Mouse (Mus musculus): ENCODE results near the gene Uts2b. TPM values are rescaled to one million over a fixed set of nuclear protein-coding genes. Genes with fewer than 3 reads are reported as not detected.
"Not testable (repeated sequence)": the region's sequence is repeated elsewhere in the genome, so short reads cannot be mapped to it uniquely, and the experiment has no call there.

The Uts2b gene
- polyA plus RNA-seq, 1 experiment, result 1.9 TPM

DNA sequence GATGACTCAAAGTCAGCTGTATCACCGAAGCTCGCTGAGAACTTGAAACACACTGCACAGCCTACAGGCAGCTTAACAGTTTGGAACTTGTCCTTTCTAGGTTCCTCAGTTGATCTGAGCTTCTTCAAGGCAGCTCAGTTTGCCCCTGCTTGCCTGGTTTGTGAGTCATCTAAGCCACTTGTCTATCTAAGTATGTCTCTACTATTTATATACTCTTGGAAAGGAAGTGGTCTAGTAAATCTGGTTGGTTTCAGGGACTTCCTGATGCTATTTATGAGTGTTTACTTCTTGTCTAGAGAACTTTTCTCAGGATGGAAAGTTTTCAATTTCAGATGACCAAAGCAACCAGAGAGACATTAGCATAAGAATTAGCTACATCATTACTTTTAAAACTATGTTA is 43.6 kb downstream of the Uts2b start:
- no peak for TF ChIP-seq CTCF (IDR thresholded peaks at IDR 0.05; ENCODE audit: borderline replicate concordance, insufficient read depth, low read depth, low read length)
- TF ChIP-seq POLR2A (IDR thresholded peaks at IDR 0.05; ENCODE audit: borderline replicate concordance, insufficient read depth, low read length), result no peak
- no peak overlapping the region for H3K4me3 ChIP-seq (replicated peaks; ENCODE audit: insufficient read depth, low read depth, low read length)
- WGBS, result 96% methylated on average over 2 of the region's 2 CpGs
- no peaks in the 10 kb centered on the region for H3K4me1 ChIP-seq (ENCODE audit: control insufficient read depth, insufficient read depth, low read length)
- DNase-seq, result no peak
- no peak overlapping the region for H3K27ac ChIP-seq (ENCODE audit: insufficient read depth, low read length)
- no peaks in the 10 kb centered on the region for H3K27me3 ChIP-seq (ENCODE audit: control insufficient read depth, insufficient read depth, low read length)

DNA sequence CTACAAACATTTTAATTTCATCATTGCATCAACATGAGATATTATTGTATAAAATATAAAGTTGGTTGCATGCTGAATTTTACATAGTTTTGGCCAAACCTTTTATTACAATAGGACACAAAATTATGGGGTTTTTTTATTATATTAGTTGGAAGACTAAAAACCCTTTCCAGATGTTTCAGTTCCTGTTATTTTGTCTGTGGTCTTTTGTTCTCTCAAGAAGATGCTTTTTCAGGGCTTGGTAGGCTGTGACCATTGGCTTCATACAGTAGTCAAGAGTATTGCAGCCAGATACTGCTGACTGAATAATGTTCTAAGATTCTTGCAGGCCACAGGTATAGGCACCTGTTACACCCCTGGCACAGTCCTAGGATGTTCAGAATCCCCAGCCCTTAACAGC is 48.0 kb downstream of the Uts2b start:
- no peak overlapping the region for H3K4me3 ChIP-seq (replicated peaks; ENCODE audit: insufficient read depth, low read depth, low read length)
- no peaks in the 10 kb centered on the region for H3K27me3 ChIP-seq (ENCODE audit: control insufficient read depth, insufficient read depth, low read length)
- DNase-seq, result no peak
- no peak overlapping the region for H3K27ac ChIP-seq (ENCODE audit: insufficient read depth, low read length)
- TF ChIP-seq POLR2A (IDR thresholded peaks at IDR 0.05; ENCODE audit: borderline replicate concordance, insufficient read depth, low read length) (no peak), CTCF (IDR thresholded peaks at IDR 0.05; ENCODE audit: borderline replicate concordance, insufficient read depth, low read depth, low read length) (no peak)
- H3K4me1 ChIP-seq (ENCODE audit: control insufficient read depth, insufficient read depth, low read length), result no peaks in the 10 kb centered on the region

DNA sequence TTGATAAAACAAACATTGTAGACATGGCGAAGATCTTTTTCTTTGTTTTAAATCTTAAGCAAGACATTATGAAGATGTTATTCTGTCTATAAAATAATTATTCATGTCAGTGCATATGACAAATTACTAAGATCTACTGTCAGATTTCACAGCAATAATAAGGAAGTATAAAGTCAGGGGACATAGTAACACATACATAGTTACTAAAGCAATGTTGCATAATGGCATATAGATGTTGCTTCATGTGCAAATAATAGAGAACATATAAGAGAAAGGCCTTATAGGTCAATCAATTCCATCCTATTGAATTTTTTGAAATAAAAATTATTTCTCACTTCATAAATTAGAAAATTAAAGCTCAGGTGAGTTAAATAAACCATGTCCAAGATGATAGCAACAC is 50.9 kb downstream of the Uts2b start:
- DNase-seq, result no peak
- WGBS, result 97% methylated on average over 1 of the region's 1 CpGs
- TF ChIP-seq POLR2A (IDR thresholded peaks at IDR 0.05; ENCODE audit: borderline replicate concordance, insufficient read depth, low read length) (no peak), CTCF (IDR thresholded peaks at IDR 0.05; ENCODE audit: borderline replicate concordance, insufficient read depth, low read depth, low read length) (no peak)
- Histone ChIP-seq H3K4me1 (ENCODE audit: control insufficient read depth, insufficient read depth, low read length) (no peaks in the 10 kb centered on the region), H3K4me3 (replicated peaks; ENCODE audit: insufficient read depth, low read depth, low read length) (no peak overlapping the region), H3K27me3 (ENCODE audit: control insufficient read depth, insufficient read depth, low read length) (no peaks in the 10 kb centered on the region), H3K27ac (ENCODE audit: insufficient read depth, low read length) (no peak overlapping the region)

DNA sequence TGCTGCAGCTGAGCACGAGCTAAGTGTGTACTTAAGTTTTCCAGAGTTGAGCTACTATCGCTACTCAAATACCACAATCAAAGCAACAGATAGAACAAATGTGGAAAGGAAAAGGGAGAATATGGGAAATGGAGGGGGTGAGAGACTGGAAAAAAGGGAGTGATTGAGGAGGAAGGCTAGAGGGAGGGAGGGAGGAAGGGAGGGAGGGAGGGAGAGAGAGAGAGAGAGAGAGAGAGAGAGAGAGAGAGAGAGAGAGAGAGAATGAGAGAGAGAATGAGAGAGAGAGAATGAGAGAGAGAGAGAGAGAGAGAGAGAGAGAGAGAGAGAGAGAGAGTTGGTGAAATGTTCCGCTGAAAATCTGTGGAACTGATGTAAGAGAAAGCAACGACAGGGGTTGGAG is 62.9 kb downstream of the Uts2b start, which contains the start of gene Ostn:
Gene Ostn, plus strand, starts transcription at position 301 of the 400 bp plus-strand sequence.
- H3K27ac ChIP-seq (ENCODE audit: insufficient read depth, low read length); H3K27me3 ChIP-seq (ENCODE audit: control insufficient read depth, insufficient read depth, low read length); H3K4me1 ChIP-seq (ENCODE audit: control insufficient read depth, insufficient read depth, low read length); DNase-seq; H3K4me3 ChIP-seq (replicated peaks; ENCODE audit: insufficient read depth, low read depth, low read length): not testable (repeated sequence)
- 78% methylated on average over 4 of the region's 4 CpGs for WGBS

Other genes with a start within 250 kb of the Uts2b start
- 0.41 and 0.44 TPM in 2 replicates for gene Ostn, start 62.8 kb downstream of the Uts2b start, polyA plus RNA-seq (2012; rRNA removed)
- gene Ccdc50, start 18.6 kb upstream of the Uts2b start, polyA plus RNA-seq (2012; rRNA removed), result 28.7 and 31.3 TPM in 2 replicates

Measured in cerebellum, adult 2 months (tissue).